Comparison of ENCODE assay signal across 17 mouse cellular contexts in the genomic region with DNA sequence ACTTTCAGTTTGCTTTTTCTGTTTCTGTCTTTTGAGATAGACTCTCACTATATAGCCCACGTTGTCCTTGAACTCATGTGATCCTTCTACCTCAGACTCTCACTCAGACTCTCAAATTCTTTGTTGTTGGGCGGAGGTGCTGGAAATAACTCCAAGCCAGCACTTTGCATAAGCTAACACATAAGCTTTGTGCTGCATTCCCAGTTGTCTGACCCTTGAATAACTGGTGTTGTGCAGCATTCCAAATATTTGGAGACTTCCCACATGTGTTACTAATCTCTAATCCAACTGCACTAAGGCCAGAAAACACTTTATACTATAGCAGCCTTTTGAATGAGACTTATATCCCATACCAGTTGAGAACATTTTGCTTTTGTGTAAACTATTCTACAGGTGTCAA. TPM values are rescaled to one million over a fixed set of nuclear protein-coding genes. Genes with fewer than 3 reads are reported as not detected.
DNase-seq lines count a peak whose midpoint lies in the region; ATAC-seq and TF ChIP-seq lines count a peak whose summit lies in the region.
"Had no signal": no experiment of that assay in that cellular context is flagged by ENCODE, and none has a peak within 500 bp of the region (broad histone marks: within the 10 kb centered on the region; RNA-seq: fewer than 3 reads in every experiment).

No protein-coding gene starts in this region.

- no peak overlapping the region for H3K4me3 ChIP-seq in heart, embryonic 13.5 days
- no peak overlapping the region for H3K4me3 ChIP-seq in ES-Bruce4 (ENCODE audit: low read depth, low read length)
- no peak overlapping the region for H3K4me3 ChIP-seq in embryonic fibroblast, embryonic 13.5 days (ENCODE audit: insufficient read depth, low read length)
- H3K4me3 ChIP-seq: embryonic facial prominence, embryonic 12.5 days; forebrain, embryonic 13.5 days; limb, embryonic 12.5 days; midbrain, embryonic 15.5 days; stomach, embryonic 15.5 days had no signal

- no peak for DNase-seq in heart, adult 18-20 months
- DNase-seq in kidney, postnatal 14 days: peak; percentile 30
- DNase-seq in kidney, adult 8-10 months: no peak
- DNase-seq in right cerebral cortex, postnatal 10 days (ENCODE audit: low spot score in 2 of 2): no peak
- no peak for DNase-seq in adrenal gland, adult 18-20 months (ENCODE audit: low spot score in 2 of 2)
- DNase-seq: cerebellum, postnatal 36 days; layer of hippocampus, postnatal 36 days had no signal

- no peak overlapping the region for H3K9ac ChIP-seq in heart, embryonic 13.5 days
- H3K9ac ChIP-seq in ES-Bruce4 (ENCODE audit: low read depth, poor library complexity, severe bottlenecking): no peak overlapping the region
- H3K9ac ChIP-seq: embryonic facial prominence, embryonic 12.5 days; forebrain, embryonic 13.5 days; limb, embryonic 12.5 days; midbrain, embryonic 15.5 days; stomach, embryonic 15.5 days had no signal

- ATAC-seq in heart, embryonic 13.5 days (ENCODE audit: extremely low read depth, insufficient number of reproducible peaks, low FRiP score, low TSS enrichment): no peak
- ATAC-seq: forebrain, embryonic 13.5 days; midbrain, embryonic 15.5 days had no signal

- H3K9me3 ChIP-seq in heart, embryonic 13.5 days: no peaks in the 10 kb centered on the region
- H3K9me3 ChIP-seq in ES-Bruce4 (replicated peaks; ENCODE audit: control insufficient read depth, insufficient read depth, low read length, poor library complexity, severe bottlenecking): no peaks in the 10 kb centered on the region
- H3K9me3 ChIP-seq: embryonic facial prominence, embryonic 12.5 days; forebrain, embryonic 13.5 days; G1E; limb, embryonic 12.5 days; midbrain, embryonic 15.5 days; stomach, embryonic 15.5 days had no signal

- H3K27me3 ChIP-seq in heart, embryonic 13.5 days (replicated peaks): no peaks in the 10 kb centered on the region
- no peaks in the 10 kb centered on the region for H3K27me3 ChIP-seq in ES-Bruce4 (ENCODE audit: control insufficient read depth, insufficient read depth, low read length, poor library complexity, severe bottlenecking)
- H3K27me3 ChIP-seq: embryonic facial prominence, embryonic 12.5 days; forebrain, embryonic 13.5 days; limb, embryonic 12.5 days; midbrain, embryonic 15.5 days; stomach, embryonic 15.5 days had no signal

- TF ChIP-seq POLR2A in ES-Bruce4 (IDR thresholded peaks at IDR 0.05; ENCODE audit: insufficient read depth, low read length): no peak
- no peak for TF ChIP-seq POLR2A in embryonic fibroblast, embryonic 13.5 days (IDR thresholded peaks at IDR 0.05; ENCODE audit: low read depth, low read length)

- H3K36me3 ChIP-seq in heart, embryonic 13.5 days: peaks cover 10% of the 10 kb centered on the region
- H3K36me3 ChIP-seq in ES-Bruce4 (ENCODE audit: control insufficient read depth, insufficient read depth, low read length, poor library complexity, severe bottlenecking): peaks cover 3% of the 10 kb centered on the region
- H3K36me3 ChIP-seq: embryonic facial prominence, embryonic 12.5 days; midbrain, embryonic 15.5 days; stomach, embryonic 15.5 days had no signal

- no peak for TF ChIP-seq CTCF in ES-Bruce4 (IDR thresholded peaks at IDR 0.05; ENCODE audit: low read depth, low read length)
- TF ChIP-seq CTCF in embryonic fibroblast, embryonic 13.5 days (IDR thresholded peaks at IDR 0.05; ENCODE audit: borderline replicate concordance, insufficient read depth, low read length): no peak

- H3K4me2 ChIP-seq in heart, embryonic 13.5 days: no peak overlapping the region
- H3K4me2 ChIP-seq: embryonic facial prominence, embryonic 12.5 days; forebrain, embryonic 13.5 days; limb, embryonic 12.5 days; midbrain, embryonic 15.5 days; stomach, embryonic 15.5 days had no signal

- H3K27ac ChIP-seq in heart, embryonic 13.5 days (replicated peaks): peak overlapping the region; percentile 49
- H3K27ac ChIP-seq in ES-Bruce4 (ENCODE audit: insufficient read depth, low read length): peak overlapping the region; percentile 54; the same call in 1 of the 2 replicates
- peak overlapping the region; percentile 36 for H3K27ac ChIP-seq in embryonic fibroblast, embryonic 13.5 days (ENCODE audit: insufficient read depth, low read length)
- H3K27ac ChIP-seq: embryonic facial prominence, embryonic 12.5 days; forebrain, embryonic 13.5 days; limb, embryonic 12.5 days; midbrain, embryonic 15.5 days had no signal

- TF ChIP-seq EP300 in ES-Bruce4 (IDR thresholded peaks at IDR 0.05; ENCODE audit: insufficient read depth, low read depth, low read length): no peak

- WGBS in heart, embryonic 13.5 days: 41% methylated on average over 2 of the region's 2 CpGs

- H3K4me1 ChIP-seq in heart, embryonic 13.5 days: peaks cover 43% of the 10 kb centered on the region
- no peaks in the 10 kb centered on the region for H3K4me1 ChIP-seq in ES-Bruce4 (ENCODE audit: control insufficient read depth, insufficient read depth, low read length)
- peaks cover 8% of the 10 kb centered on the region; the same call in 1 of the 2 replicates for H3K4me1 ChIP-seq in embryonic fibroblast, embryonic 13.5 days (ENCODE audit: control insufficient read depth, insufficient read depth, low read length)
- H3K4me1 ChIP-seq: midbrain, embryonic 15.5 days had no signal

RNA-seq across cellular contexts. Expression of a gene that starts 10.7 kb away (rescaled TPM):
- polyA plus RNA-seq in heart, embryonic 13.5 days (2015; fragmentation: Nextera tagmentation; extraction: Ambion mirVana): 91.9 and 97.2 TPM in 2 replicates
- 10 to 100 TPM; 49.8 to 53.1 TPM for total RNA-seq in heart, adult 18-20 months (2021)
- polyA plus RNA-seq in ES-Bruce4 (2011; ENCODE audit: insufficient read depth, insufficient read length, low read depth, missing spikeins): 317 and 328 TPM in 2 replicates
- 132 and 172 TPM in 2 replicates for polyA plus RNA-seq in embryonic fibroblast, embryonic 13.5 days (2011; ENCODE audit: insufficient read length, low read depth, missing spikeins)
- total RNA-seq in adrenal gland, adult 18-20 months (2021): 10 to 100 TPM; 65.0 to 76.3 TPM

RNA-seq across cellular contexts. Expression of a gene that starts 11.3 kb away (rescaled TPM):
- 500 and 519 TPM in 2 replicates for polyA plus RNA-seq in heart, embryonic 13.5 days (2015; fragmentation: Nextera tagmentation; extraction: Ambion mirVana)
- total RNA-seq in heart, adult 18-20 months (2021): 100 to 1,000 TPM; 147 to 150 TPM
- 1,629 and 1,787 TPM in 2 replicates for polyA plus RNA-seq in ES-Bruce4 (2011; ENCODE audit: insufficient read depth, insufficient read length, low read depth, missing spikeins)
- polyA plus RNA-seq in embryonic fibroblast, embryonic 13.5 days (2011; ENCODE audit: insufficient read length, low read depth, missing spikeins): 509 and 719 TPM in 2 replicates
- 100 to 1,000 TPM; 160 to 179 TPM for total RNA-seq in adrenal gland, adult 18-20 months (2021)

RNA-seq across cellular contexts. Expression of a gene that starts 29.3 kb away (rescaled TPM):
- 7.2 and 8.2 TPM in 2 replicates for polyA plus RNA-seq in heart, embryonic 13.5 days (2015; fragmentation: Nextera tagmentation; extraction: Ambion mirVana)
- 1 to 10 TPM in 1 of 2 experiments, under 1 TPM in 1; 0.46 to 1.2 TPM for total RNA-seq in heart, adult 18-20 months (2021)
- polyA plus RNA-seq in ES-Bruce4 (2011; ENCODE audit: insufficient read depth, insufficient read length, low read depth, missing spikeins): not detected in 2 replicates
- not detected in 2 replicates for polyA plus RNA-seq in embryonic fibroblast, embryonic 13.5 days (2011; ENCODE audit: insufficient read length, low read depth, missing spikeins)
- total RNA-seq in adrenal gland, adult 18-20 months (2021): under 1 TPM in 1 of 2 experiments, not detected in 1; 0.67 TPM
- total RNA-seq: gastrocnemius, adult 18-20 months had no signal

RNA-seq across cellular contexts. Expression of a gene that starts 43.6 kb away (rescaled TPM):
- 163 and 178 TPM in 2 replicates for polyA plus RNA-seq in heart, embryonic 13.5 days (2015; fragmentation: Nextera tagmentation; extraction: Ambion mirVana)
- 10 to 100 TPM; 52.3 to 52.9 TPM for total RNA-seq in heart, adult 18-20 months (2021)
- polyA plus RNA-seq in ES-Bruce4 (2011; ENCODE audit: insufficient read depth, insufficient read length, low read depth, missing spikeins): 140 and 145 TPM in 2 replicates
- 141 and 143 TPM in 2 replicates for polyA plus RNA-seq in embryonic fibroblast, embryonic 13.5 days (2011; ENCODE audit: insufficient read length, low read depth, missing spikeins)
- total RNA-seq in adrenal gland, adult 18-20 months (2021): 100 to 1,000 TPM; 138 to 150 TPM
